Mouse (Mus musculus): Measurements from ENCODE around the gene Slc4a4. TPM values are rescaled to one million over a fixed set of nuclear protein-coding genes. Genes with fewer than 3 reads are reported as not detected.

Gene Slc4a4
- polyA plus RNA-seq, 2 experiments, result 2.7 to 2.8 TPM

- Histone ChIP-seq H3K27ac (replicated peaks; ENCODE audit: low read depth, low read length) (no peak overlapping the region), H3K4me2 (replicated peaks; ENCODE audit: low read depth, low read length, severe bottlenecking) (no peak overlapping the region), H3K4me1 (ENCODE audit: control insufficient read depth, insufficient read depth, low read length) (0 out of 2 replicates have a peak, but pooled peaks cover 2% of the 10 kb centered on the region), H3K27me3 (ENCODE audit: control insufficient read depth, insufficient read depth, low read length) (no peaks in the 10 kb centered on the region), H3K9ac (ENCODE audit: low read depth, low read length, severe bottlenecking) (no peak overlapping the region), H3K9me3 (ENCODE audit: control insufficient read depth, low read length) (no peaks in the 10 kb centered on the region), H3K4me3 (replicated peaks; ENCODE audit: low read length) (no peak overlapping the region), H3K36me3 (ENCODE audit: control insufficient read depth, insufficient read depth, low read length) (no peaks in the 10 kb centered on the region)
- no peak for ATAC-seq (ENCODE audit: low FRiP score, low read depth)
- WGBS, result 85% methylated on average over 3 of the region's 3 CpGs
- TF ChIP-seq POLR2A (IDR thresholded peaks at IDR 0.05; ENCODE audit: borderline replicate concordance, extremely low read depth, insufficient read depth, insufficient read length), result no peak
- no peak for DNase-seq (ENCODE audit: low spot score)
These were observed 169.0 kb downstream of the Slc4a4 start for GRCm38 (mm10) chr5:89055656-89056055.

- Histone ChIP-seq H3K27me3 (ENCODE audit: control insufficient read depth, insufficient read depth, low read length) (no peaks in the 10 kb centered on the region), H3K4me2 (replicated peaks; ENCODE audit: low read depth, low read length, severe bottlenecking) (no peak overlapping the region), H3K4me3 (replicated peaks; ENCODE audit: low read length) (no peak overlapping the region), H3K27ac (replicated peaks; ENCODE audit: low read depth, low read length) (no peak overlapping the region), H3K36me3 (ENCODE audit: control insufficient read depth, insufficient read depth, low read length) (no peaks in the 10 kb centered on the region), H3K9me3 (ENCODE audit: control insufficient read depth, low read length) (no peaks in the 10 kb centered on the region), H3K4me1 (ENCODE audit: control insufficient read depth, insufficient read depth, low read length) (0 out of 2 replicates have a peak, but pooled peaks cover 2% of the 10 kb centered on the region), H3K9ac (ENCODE audit: low read depth, low read length, severe bottlenecking) (no peak overlapping the region)
- no peak for ATAC-seq (ENCODE audit: low FRiP score, low read depth)
- TF ChIP-seq POLR2A (IDR thresholded peaks at IDR 0.05; ENCODE audit: borderline replicate concordance, extremely low read depth, insufficient read depth, insufficient read length), result no peak
- 84% methylated on average over 2 of the region's 2 CpGs for WGBS
- no peak for DNase-seq (ENCODE audit: low spot score)
These were observed 169.8 kb downstream of the Slc4a4 start for GRCm38 (mm10) chr5:89056370-89056769.

GRCm38 (mm10) chr5:89061097-89061496 lies 174.5 kb downstream of the Slc4a4 start:
- Histone ChIP-seq H3K27me3 (ENCODE audit: control insufficient read depth, insufficient read depth, low read length) (no peaks in the 10 kb centered on the region), H3K4me3 (replicated peaks; ENCODE audit: low read length) (no peak overlapping the region), H3K4me2 (replicated peaks; ENCODE audit: low read depth, low read length, severe bottlenecking) (no peak overlapping the region), H3K27ac (replicated peaks; ENCODE audit: low read depth, low read length) (no peak overlapping the region), H3K9me3 (ENCODE audit: control insufficient read depth, low read length) (no peaks in the 10 kb centered on the region), H3K9ac (ENCODE audit: low read depth, low read length, severe bottlenecking) (no peak overlapping the region), H3K36me3 (ENCODE audit: control insufficient read depth, insufficient read depth, low read length) (no peaks in the 10 kb centered on the region), H3K4me1 (ENCODE audit: control insufficient read depth, insufficient read depth, low read length) (no peaks in the 10 kb centered on the region)
- ATAC-seq (ENCODE audit: low FRiP score, low read depth) (no peak), DNase-seq (ENCODE audit: low spot score) (no peak)
- 73% methylated on average over 9 of the region's 9 CpGs for WGBS
- TF ChIP-seq POLR2A (IDR thresholded peaks at IDR 0.05; ENCODE audit: borderline replicate concordance, extremely low read depth, insufficient read depth, insufficient read length), result no peak

GRCm38 (mm10) chr5:89062286-89062685 lies 175.7 kb downstream of the Slc4a4 start:
- no peaks in the 10 kb centered on the region for H3K36me3 ChIP-seq (ENCODE audit: control insufficient read depth, insufficient read depth, low read length)
- no peak for TF ChIP-seq POLR2A (IDR thresholded peaks at IDR 0.05; ENCODE audit: borderline replicate concordance, extremely low read depth, insufficient read depth, insufficient read length)
- H3K27ac ChIP-seq (replicated peaks; ENCODE audit: low read depth, low read length), result no peak overlapping the region
- 78% methylated on average over 5 of the region's 5 CpGs for WGBS
- no peaks in the 10 kb centered on the region for H3K27me3 ChIP-seq (ENCODE audit: control insufficient read depth, insufficient read depth, low read length)
- H3K4me3 ChIP-seq (replicated peaks; ENCODE audit: low read length), result no peak overlapping the region
- no peak overlapping the region for H3K4me2 ChIP-seq (replicated peaks; ENCODE audit: low read depth, low read length, severe bottlenecking)
- no peak for DNase-seq (ENCODE audit: low spot score)
- ATAC-seq (ENCODE audit: low FRiP score, low read depth), result no peak
- no peaks in the 10 kb centered on the region for H3K4me1 ChIP-seq (ENCODE audit: control insufficient read depth, insufficient read depth, low read length)
- H3K9me3 ChIP-seq (ENCODE audit: control insufficient read depth, low read length), result no peaks in the 10 kb centered on the region
- no peak overlapping the region for H3K9ac ChIP-seq (ENCODE audit: low read depth, low read length, severe bottlenecking)

- no peaks in the 10 kb centered on the region for H3K27me3 ChIP-seq (ENCODE audit: control insufficient read depth, insufficient read depth, low read length)
- no peak overlapping the region for H3K9ac ChIP-seq (ENCODE audit: low read depth, low read length, severe bottlenecking)
- ATAC-seq (ENCODE audit: low FRiP score, low read depth), result no peak
- H3K36me3 ChIP-seq (ENCODE audit: control insufficient read depth, insufficient read depth, low read length), result no peaks in the 10 kb centered on the region
- no peak for TF ChIP-seq POLR2A (IDR thresholded peaks at IDR 0.05; ENCODE audit: borderline replicate concordance, extremely low read depth, insufficient read depth, insufficient read length)
- no peaks in the 10 kb centered on the region for H3K9me3 ChIP-seq (ENCODE audit: control insufficient read depth, low read length)
- 74% methylated on average over 4 of the region's 4 CpGs for WGBS
- H3K4me2 ChIP-seq (replicated peaks; ENCODE audit: low read depth, low read length, severe bottlenecking), result no peak overlapping the region
- H3K4me1 ChIP-seq (ENCODE audit: control insufficient read depth, insufficient read depth, low read length), result no peaks in the 10 kb centered on the region
- no peak overlapping the region for H3K4me3 ChIP-seq (replicated peaks; ENCODE audit: low read length)
- no peak overlapping the region for H3K27ac ChIP-seq (replicated peaks; ENCODE audit: low read depth, low read length)
- DNase-seq (ENCODE audit: low spot score), result no peak
These were observed 180.5 kb downstream of the Slc4a4 start for GRCm38 (mm10) chr5:89067111-89067510.

- Histone ChIP-seq H3K27me3 (ENCODE audit: control insufficient read depth, insufficient read depth, low read length) (no peaks in the 10 kb centered on the region), H3K9me3 (ENCODE audit: control insufficient read depth, low read length) (no peaks in the 10 kb centered on the region), H3K9ac (ENCODE audit: low read depth, low read length, severe bottlenecking) (no peak overlapping the region), H3K27ac (replicated peaks; ENCODE audit: low read depth, low read length) (no peak overlapping the region), H3K4me3 (replicated peaks; ENCODE audit: low read length) (no peak overlapping the region), H3K4me2 (replicated peaks; ENCODE audit: low read depth, low read length, severe bottlenecking) (no peak overlapping the region), H3K4me1 (ENCODE audit: control insufficient read depth, insufficient read depth, low read length) (no peaks in the 10 kb centered on the region), H3K36me3 (ENCODE audit: control insufficient read depth, insufficient read depth, low read length) (no peaks in the 10 kb centered on the region)
- no peak for TF ChIP-seq POLR2A (IDR thresholded peaks at IDR 0.05; ENCODE audit: borderline replicate concordance, extremely low read depth, insufficient read depth, insufficient read length)
- DNase-seq (ENCODE audit: low spot score), result no peak
- 90% methylated on average over 5 of the region's 5 CpGs for WGBS
- no peak for ATAC-seq (ENCODE audit: low FRiP score, low read depth)
These were observed 181.5 kb downstream of the Slc4a4 start for GRCm38 (mm10) chr5:89068072-89068471.
